Mouse (Mus musculus): ENCODE data around the gene Tmed8. TPM values are rescaled to one million over a fixed set of nuclear protein-coding genes. Genes with fewer than 3 reads are reported as not detected.

The Tmed8 gene
- polyA plus RNA-seq (2016; fragmentation: Nextera tagmentation; extraction: Ambion mirVana): 3.6 and 3.8 TPM in 2 replicates

GRCm38 (mm10) chr12:87199973-87200586 is at the start of gene Tmed8:
TSS of gene Tmed8 (minus strand) at chr12:87200454.
- Histone ChIP-seq H3K27me3 (0 out of 2 replicates have a peak, but pooled peaks cover 2% of the 10 kb centered on the region), H3K9ac (peak within 1 kb of the TSS; percentile 82), H3K9me3 (no peaks in the 10 kb centered on the region), H3K36me3 (no peaks in the 10 kb centered on the region), H3K4me2 (replicated peaks) (peak within 1 kb of the TSS; percentile 74), H3K27ac (peak within 1 kb of the TSS; percentile 80), H3K4me3 (peak within 1 kb of the TSS; percentile 87), H3K4me1 (peaks cover 15% of the 10 kb centered on the region; the same call in 1 of the 2 replicates)
- under 1% methylated on average over 61 of the region's 70 CpGs for WGBS
- peak; percentile 90 for ATAC-seq (ENCODE audit: insufficient number of reproducible peaks, insufficient read depth, low FRiP score, low TSS enrichment)

GRCm38 (mm10) chr12:87238632-87239031 is 38.4 kb upstream of the Tmed8 start, which contains the start of gene Noxred1:
TSS of gene Noxred1 (minus strand) at chr12:87238732.
- Histone ChIP-seq H3K27me3 (no peaks in the 10 kb centered on the region), H3K9ac (no peak within 1 kb of the TSS), H3K27ac (no peak within 1 kb of the TSS), H3K36me3 (peaks cover 47% of the 10 kb centered on the region), H3K9me3 (no peaks in the 10 kb centered on the region), H3K4me3 (no peak within 1 kb of the TSS), H3K4me2 (replicated peaks) (no peak within 1 kb of the TSS), H3K4me1 (no peaks in the 10 kb centered on the region)
- ATAC-seq (ENCODE audit: insufficient number of reproducible peaks, insufficient read depth, low FRiP score, low TSS enrichment): no peak
- 85% methylated on average over 1 of the region's 1 CpGs for WGBS

GRCm38 (mm10) chr12:87236882-87237483 is 36.7 kb upstream of the Tmed8 start:
- ATAC-seq (ENCODE audit: insufficient number of reproducible peaks, insufficient read depth, low FRiP score, low TSS enrichment): no peak
- Histone ChIP-seq H3K9me3 (no peaks in the 10 kb centered on the region), H3K4me1 (no peaks in the 10 kb centered on the region), H3K36me3 (peaks cover 41% of the 10 kb centered on the region), H3K9ac (no peak overlapping the region), H3K4me3 (no peak overlapping the region), H3K4me2 (replicated peaks) (no peak overlapping the region), H3K27ac (no peak overlapping the region), H3K27me3 (no peaks in the 10 kb centered on the region)
- WGBS: 89% methylated on average over 5 of the region's 5 CpGs

- Histone ChIP-seq H3K27me3 (no peaks in the 10 kb centered on the region), H3K9ac (no peak overlapping the region), H3K36me3 (no peaks in the 10 kb centered on the region), H3K9me3 (no peaks in the 10 kb centered on the region), H3K27ac (no peak overlapping the region), H3K4me3 (no peak overlapping the region), H3K4me2 (replicated peaks) (no peak overlapping the region), H3K4me1 (no peaks in the 10 kb centered on the region)
- no peak for ATAC-seq (ENCODE audit: insufficient number of reproducible peaks, insufficient read depth, low FRiP score, low TSS enrichment)
Measured at GRCm38 (mm10) chr12:87230379-87230895, 30.2 kb upstream of the Tmed8 start.

- Histone ChIP-seq H3K27ac (no peak overlapping the region), H3K9ac (no peak overlapping the region)
Measured at GRCm38 (mm10) chr12:87229633-87230032, 29.4 kb upstream of the Tmed8 start.

GRCm38 (mm10) chr12:87226801-87227200 is 26.5 kb upstream of the Tmed8 start:
- Histone ChIP-seq H3K9ac (no peak overlapping the region), H3K27ac (no peak overlapping the region), H3K27me3 (no peaks in the 10 kb centered on the region), H3K36me3 (no peaks in the 10 kb centered on the region), H3K4me1 (no peaks in the 10 kb centered on the region), H3K4me3 (no peak overlapping the region), H3K4me2 (replicated peaks) (no peak overlapping the region), H3K9me3 (no peaks in the 10 kb centered on the region)
- ATAC-seq (ENCODE audit: insufficient number of reproducible peaks, insufficient read depth, low FRiP score, low TSS enrichment): no peak
- WGBS: 74% methylated on average over 7 of the region's 7 CpGs

More at GRCm38 (mm10) chr12:87229633-87230032, 29.4 kb upstream of the Tmed8 start:
- WGBS: 78% methylated on average over 2 of the region's 2 CpGs
- Histone ChIP-seq H3K36me3 (no peaks in the 10 kb centered on the region), H3K9me3 (no peaks in the 10 kb centered on the region), H3K4me2 (replicated peaks) (no peak overlapping the region), H3K4me1 (no peaks in the 10 kb centered on the region), H3K27me3 (no peaks in the 10 kb centered on the region), H3K4me3 (no peak overlapping the region)
- ATAC-seq (ENCODE audit: insufficient number of reproducible peaks, insufficient read depth, low FRiP score, low TSS enrichment): no peak

- Histone ChIP-seq H3K36me3 (no peaks in the 10 kb centered on the region), H3K27ac (no peak overlapping the region), H3K4me2 (replicated peaks) (no peak overlapping the region), H3K4me1 (no peaks in the 10 kb centered on the region), H3K9ac (no peak overlapping the region), H3K4me3 (no peak overlapping the region), H3K27me3 (no peaks in the 10 kb centered on the region), H3K9me3 (no peaks in the 10 kb centered on the region)
- no peak for ATAC-seq (ENCODE audit: insufficient number of reproducible peaks, insufficient read depth, low FRiP score, low TSS enrichment)
- WGBS: 69% methylated on average over 10 of the region's 10 CpGs
Measured at GRCm38 (mm10) chr12:87224950-87225349, 24.7 kb upstream of the Tmed8 start.

GRCm38 (mm10) chr12:87219362-87219761 is 19.1 kb upstream of the Tmed8 start:
- ATAC-seq (ENCODE audit: insufficient number of reproducible peaks, insufficient read depth, low FRiP score, low TSS enrichment): no peak
- Histone ChIP-seq H3K36me3 (no peaks in the 10 kb centered on the region), H3K9ac (no peak overlapping the region), H3K9me3 (no peaks in the 10 kb centered on the region), H3K27me3 (no peaks in the 10 kb centered on the region), H3K4me1 (no peaks in the 10 kb centered on the region; the same call in 1 of the 2 replicates), H3K4me3 (no peak overlapping the region), H3K27ac (no peak overlapping the region), H3K4me2 (replicated peaks) (no peak overlapping the region)
- WGBS: 70% methylated on average over 7 of the region's 7 CpGs

- no peaks in the 10 kb centered on the region for H3K27me3 ChIP-seq
- no peak overlapping the region for H3K27ac ChIP-seq
- no peak for ATAC-seq (ENCODE audit: insufficient number of reproducible peaks, insufficient read depth, low FRiP score, low TSS enrichment)
- H3K9ac ChIP-seq: no peak overlapping the region
- H3K4me2 ChIP-seq (replicated peaks): no peak overlapping the region
- no peaks in the 10 kb centered on the region for H3K9me3 ChIP-seq
- no peaks in the 10 kb centered on the region; the same call in 1 of the 2 replicates for H3K4me1 ChIP-seq
- H3K36me3 ChIP-seq: no peaks in the 10 kb centered on the region
- H3K4me3 ChIP-seq: no peak overlapping the region
Measured at GRCm38 (mm10) chr12:87217596-87217995, 17.3 kb upstream of the Tmed8 start.

- no peak overlapping the region for H3K4me2 ChIP-seq (replicated peaks)
- ATAC-seq (ENCODE audit: insufficient number of reproducible peaks, insufficient read depth, low FRiP score, low TSS enrichment): no peak
- H3K27ac ChIP-seq: no peak overlapping the region
- no peaks in the 10 kb centered on the region for H3K9me3 ChIP-seq
- 71% methylated on average over 2 of the region's 2 CpGs for WGBS
- H3K4me3 ChIP-seq: no peak overlapping the region
- no peaks in the 10 kb centered on the region; the same call in 1 of the 2 replicates for H3K4me1 ChIP-seq
- no peaks in the 10 kb centered on the region for H3K36me3 ChIP-seq
- no peaks in the 10 kb centered on the region for H3K27me3 ChIP-seq
- H3K9ac ChIP-seq: no peak overlapping the region
Measured at GRCm38 (mm10) chr12:87216053-87216452, 15.8 kb upstream of the Tmed8 start.

GRCm38 (mm10) chr12:87212844-87213606 is 12.8 kb upstream of the Tmed8 start:
- ATAC-seq (ENCODE audit: insufficient number of reproducible peaks, insufficient read depth, low FRiP score, low TSS enrichment): no peak
- Histone ChIP-seq H3K4me1 (no peaks in the 10 kb centered on the region), H3K27me3 (no peaks in the 10 kb centered on the region), H3K4me2 (replicated peaks) (no peak overlapping the region), H3K4me3 (no peak overlapping the region), H3K27ac (no peak overlapping the region), H3K36me3 (no peaks in the 10 kb centered on the region), H3K9ac (no peak overlapping the region), H3K9me3 (no peaks in the 10 kb centered on the region)
- 49% methylated on average over 2 of the region's 2 CpGs for WGBS
